Mouse (Mus musculus): Measurements from ENCODE around the gene Cyb5rl. TPM values are rescaled to one million over a fixed set of nuclear protein-coding genes. Genes with fewer than 3 reads are reported as not detected.
"Not testable (repeated sequence)": the region's sequence is repeated elsewhere in the genome, so short reads cannot be mapped to it uniquely, and the experiment has no call there.

The Cyb5rl gene
- polyA plus RNA-seq, 1 experiment from 2014 or later: 4.3 TPM

- in situ Hi-C loops (cut with MboI; ENCODE audit: low pct_unique_long_range_greater_than_20kb): no loop called here
- no peak for ATAC-seq
- CTCF ChIA-PET: no interaction called here
These were observed 24.9 kb downstream of the Cyb5rl start for GRCm38 (mm10) chr4:107091696-107092095.

GRCm38 (mm10) chr4:107094484-107095187 is 27.8 kb downstream of the Cyb5rl start:
- ATAC-seq (no peak), DNase-seq (ENCODE audit: low read depth, low spot score) (no peak)
- ChIA-PET CTCF (no interaction called here), POLR2A (no interaction called here)
- in situ Hi-C loops (cut with MboI; ENCODE audit: low pct_unique_long_range_greater_than_20kb): no loop called here
- TF ChIP-seq CTCF (IDR thresholded peaks at IDR 0.05): no peak
- no peaks in the 10 kb centered on the region for H3K27me3 ChIP-seq

More at GRCm38 (mm10) chr4:107091696-107092095, 24.9 kb downstream of the Cyb5rl start:
- no peaks in the 10 kb centered on the region for H3K27me3 ChIP-seq
- DNase-seq (ENCODE audit: low read depth, low spot score): no peak
- TF ChIP-seq CTCF (IDR thresholded peaks at IDR 0.05): no peak
- POLR2A ChIA-PET: no interaction called here

GRCm38 (mm10) chr4:107096043-107096442 is 29.3 kb downstream of the Cyb5rl start:
- CTCF ChIA-PET: no interaction called here
- no peaks in the 10 kb centered on the region for H3K27me3 ChIP-seq
- in situ Hi-C loops (cut with MboI; ENCODE audit: low pct_unique_long_range_greater_than_20kb): no loop called here
- TF ChIP-seq CTCF (IDR thresholded peaks at IDR 0.05): no peak
- ATAC-seq: no peak
- no peak for DNase-seq (ENCODE audit: low read depth, low spot score)
- POLR2A ChIA-PET: no interaction called here

DNA sequence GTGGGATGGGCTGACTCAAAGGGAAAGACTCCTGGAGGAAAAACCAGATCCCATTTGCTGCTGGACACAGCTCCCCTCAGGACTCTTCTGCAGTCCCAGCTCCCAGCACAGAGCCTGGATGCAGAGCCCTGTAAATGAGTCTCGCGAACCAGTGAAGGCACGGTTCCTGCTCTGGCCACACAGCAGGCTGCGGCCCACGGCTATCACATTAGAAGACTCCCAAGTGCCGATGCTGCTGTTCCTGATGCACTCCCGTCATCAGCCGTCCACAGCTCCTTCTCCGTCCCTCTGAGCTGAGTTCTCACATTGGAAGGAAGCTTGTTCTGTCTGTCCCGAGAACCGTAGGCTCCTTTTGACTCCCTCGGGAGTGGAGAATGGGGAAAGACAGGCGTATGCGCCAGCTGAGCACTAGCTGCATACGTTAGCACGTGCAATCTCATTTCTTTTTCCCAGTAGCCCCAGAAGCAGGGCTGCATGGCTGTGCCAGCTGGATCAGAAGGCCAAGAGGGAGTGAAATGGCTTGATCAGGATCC is 30.1 kb downstream of the Cyb5rl start, which contains the start of gene Cdcp2:
TSS of gene Cdcp2 (plus strand) at position 51 of the 533 bp plus-strand sequence.
- CTCF ChIA-PET: no interaction called here
- no peak for TF ChIP-seq CTCF (IDR thresholded peaks at IDR 0.05)
- ATAC-seq (no peak), DNase-seq (ENCODE audit: low read depth, low spot score) (no peak)
- POLR2A ChIA-PET: no interaction called here
- in situ Hi-C loops (cut with MboI; ENCODE audit: low pct_unique_long_range_greater_than_20kb): no loop called here
- H3K27me3 ChIP-seq: no peaks in the 10 kb centered on the region

DNA sequence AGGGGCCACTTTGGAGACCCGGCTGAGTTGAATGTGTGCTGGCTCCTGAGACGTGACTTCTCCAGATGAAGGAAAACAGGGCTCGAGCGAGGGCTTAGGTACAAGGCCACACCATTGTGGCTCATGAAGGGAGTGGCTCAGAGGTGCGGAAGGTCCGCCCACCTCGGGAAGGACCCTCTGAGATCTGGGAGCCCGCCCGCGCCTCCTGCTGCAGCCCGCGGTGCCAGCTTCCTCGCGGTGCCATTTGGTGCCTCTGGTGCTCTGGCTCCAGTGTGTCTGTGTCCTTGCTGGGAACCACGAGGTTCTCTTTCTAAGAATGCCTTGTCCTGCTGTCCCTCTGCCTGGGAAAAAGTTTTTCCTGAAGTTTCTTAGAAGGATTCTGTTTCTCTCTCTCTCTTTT is 31.1 kb downstream of the Cyb5rl start:
- POLR2A ChIA-PET: no interaction called here
- H3K27me3 ChIP-seq: no peaks in the 10 kb centered on the region
- DNase-seq (ENCODE audit: low read depth, low spot score) (no peak), ATAC-seq (no peak)
- in situ Hi-C loops (cut with MboI; ENCODE audit: low pct_unique_long_range_greater_than_20kb): no loop called here
- CTCF ChIA-PET: no interaction called here
- TF ChIP-seq CTCF (IDR thresholded peaks at IDR 0.05): no peak

- CTCF ChIA-PET: no interaction called here
These were observed 31.6 kb downstream of the Cyb5rl start for GRCm38 (mm10) chr4:107098375-107098774.

GRCm38 (mm10) chr4:107098791-107099525 is 32.2 kb downstream of the Cyb5rl start:
- no peaks in the 10 kb centered on the region for H3K27me3 ChIP-seq
- ChIA-PET CTCF (no interaction called here), POLR2A (interaction anchor here (0.7 kb wide), 1 partner anchor 35 kb away, joined by 3 read pairs; no protein-coding TSS in a partner anchor)
- ATAC-seq: no peak
- in situ Hi-C loops (cut with MboI; ENCODE audit: low pct_unique_long_range_greater_than_20kb): no loop called here
- TF ChIP-seq CTCF (IDR thresholded peaks at IDR 0.05): no peak
- no peak for DNase-seq (ENCODE audit: low read depth, low spot score)

More at GRCm38 (mm10) chr4:107098375-107098774, 31.6 kb downstream of the Cyb5rl start:
- POLR2A ChIA-PET: interaction anchor here (0.7 kb wide), 1 partner anchor 35 kb away, joined by 3 read pairs; no protein-coding TSS in a partner anchor
- DNase-seq (ENCODE audit: low read depth, low spot score) (no peak), ATAC-seq (no peak)
- no peak for TF ChIP-seq CTCF (IDR thresholded peaks at IDR 0.05)
- in situ Hi-C loops (cut with MboI; ENCODE audit: low pct_unique_long_range_greater_than_20kb): no loop called here
- H3K27me3 ChIP-seq: no peaks in the 10 kb centered on the region

DNA sequence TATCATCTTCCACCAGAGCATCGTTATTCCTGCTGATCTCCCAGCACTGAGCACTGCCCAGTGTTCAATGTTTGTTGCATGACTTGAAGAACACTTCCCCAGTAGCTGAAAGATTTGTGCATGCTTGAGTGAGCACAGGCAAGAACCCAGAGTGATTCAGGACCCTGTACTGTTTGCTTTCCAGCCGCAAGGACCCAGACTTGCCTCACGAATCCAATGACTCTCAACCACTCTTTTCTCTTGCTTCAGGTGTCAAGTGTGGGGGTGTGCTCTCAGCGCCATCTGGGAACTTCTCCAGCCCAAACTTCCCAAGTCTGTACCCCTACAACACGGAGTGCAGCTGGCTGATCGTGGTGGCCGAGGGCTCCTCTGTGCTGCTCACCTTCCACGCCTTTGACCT is 35.4 kb downstream of the Cyb5rl start:
- POLR2A ChIA-PET: no interaction called here
- CTCF ChIA-PET: no interaction called here
- no peak for DNase-seq (ENCODE audit: low read depth, low spot score)

DNA sequence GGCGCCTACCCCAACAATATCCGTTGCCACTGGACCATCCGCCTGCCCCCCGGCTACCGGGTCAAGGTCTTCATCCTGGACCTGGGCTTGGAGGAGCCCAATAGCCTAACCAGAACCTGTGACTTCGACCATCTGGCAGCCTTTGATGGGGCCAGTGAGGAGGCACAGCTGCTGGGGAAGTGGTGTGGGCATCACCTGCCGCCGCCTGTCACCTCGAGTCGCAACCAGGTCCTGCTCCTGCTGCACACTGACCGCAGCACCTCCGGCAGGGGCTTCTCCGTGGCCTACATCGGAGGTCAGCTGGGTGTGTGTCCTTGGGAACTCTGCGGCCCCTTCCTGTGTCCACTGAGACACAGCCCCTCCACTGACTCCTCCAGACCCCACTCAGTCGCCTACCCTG is 40.0 kb downstream of the Cyb5rl start:
- H3K27me3 ChIP-seq: no peaks in the 10 kb centered on the region
- TF ChIP-seq CTCF (IDR thresholded peaks at IDR 0.05): no peak
- POLR2A ChIA-PET: no interaction called here
- no peak for DNase-seq (ENCODE audit: low read depth, low spot score)
- in situ Hi-C loops (cut with MboI; ENCODE audit: low pct_unique_long_range_greater_than_20kb): no loop called here
- CTCF ChIA-PET: no interaction called here
- no peak for ATAC-seq

More for the DNA sequence above, 35.4 kb downstream of the Cyb5rl start:
- TF ChIP-seq CTCF (IDR thresholded peaks at IDR 0.05): no peak
- in situ Hi-C loops (cut with MboI; ENCODE audit: low pct_unique_long_range_greater_than_20kb): no loop called here
- no peak for ATAC-seq
- no peaks in the 10 kb centered on the region for H3K27me3 ChIP-seq

DNA sequence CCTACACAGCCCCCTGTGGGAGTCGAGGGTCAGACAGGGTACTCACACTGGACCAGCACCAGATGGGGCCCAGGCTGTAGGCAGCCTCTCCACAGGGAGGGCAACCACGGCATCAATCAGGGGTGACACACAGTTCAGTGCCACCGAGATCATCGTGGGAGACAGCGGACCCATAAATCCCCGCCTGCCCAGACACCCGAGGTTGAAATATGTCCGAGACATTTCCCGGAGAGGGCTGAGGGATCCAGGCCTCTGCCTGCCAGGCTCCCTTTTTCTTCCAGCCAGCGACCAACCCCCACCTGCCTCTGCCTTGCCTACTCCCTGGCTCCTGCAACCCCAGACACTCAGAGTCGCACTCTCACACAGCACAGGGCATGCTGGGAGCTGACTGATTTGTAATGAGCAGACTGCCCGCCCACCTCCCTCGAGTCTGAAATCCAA is 41.5 kb downstream of the Cyb5rl start:
- TF ChIP-seq CTCF (IDR thresholded peaks at IDR 0.05): no peak
- CTCF ChIA-PET: no interaction called here
- H3K27me3 ChIP-seq: no peaks in the 10 kb centered on the region
- ATAC-seq (no peak), DNase-seq (ENCODE audit: low read depth, low spot score) (no peak)
- in situ Hi-C loops (cut with MboI; ENCODE audit: low pct_unique_long_range_greater_than_20kb): no loop called here
- POLR2A ChIA-PET: no interaction called here

DNA sequence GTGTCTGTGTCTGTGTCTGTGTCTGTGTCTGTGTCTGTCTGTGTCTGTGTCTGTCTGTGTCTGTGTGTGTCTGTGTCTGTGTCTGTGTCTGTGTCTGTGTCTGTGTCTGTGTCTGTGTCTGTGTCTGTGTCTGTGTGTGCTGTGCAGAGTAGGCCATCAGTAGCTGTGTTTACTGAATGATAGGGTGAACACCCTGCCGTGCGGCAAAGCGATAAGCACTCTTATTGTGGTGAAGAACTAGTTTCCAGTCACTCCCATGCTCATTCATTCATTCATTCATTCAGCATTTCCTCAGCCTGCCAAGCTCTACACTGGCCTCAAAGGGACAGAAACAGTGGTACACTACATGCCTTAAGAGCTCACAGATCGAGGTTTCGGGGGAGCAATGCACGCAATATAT is 42.4 kb downstream of the Cyb5rl start:
- POLR2A ChIA-PET; ATAC-seq; H3K27me3 ChIP-seq; CTCF ChIA-PET; DNase-seq (ENCODE audit: low read depth, low spot score); in situ Hi-C loops (cut with MboI; ENCODE audit: low pct_unique_long_range_greater_than_20kb): not testable (repeated sequence)

All from Patski (cell line).